Mouse (Mus musculus) ES-Bruce4 (cell line): ENCODE measurements at regions not wholly inside any gene's neighbourhood (a gene's known extent, or its start where the extent isn't known, plus 50 kb on each side); places are given as distances from the start of the nearest gene placed in this dataset.
"Not testable (repeated sequence)": the region's sequence is repeated elsewhere in the genome, so short reads cannot be mapped to it uniquely, and the experiment has no call there.

ENCODE experiments used
- H3K27ac ChIP-seq: 2 replicates; pipeline ENCODE4 v1.5.1; 2012; ENCODE audit warnings: low read length, inconsistent platforms; ENCODE audit not compliant: insufficient read depth
- H3K27me3 ChIP-seq: 2 replicates; pipeline ENCODE4 v1.6.1; 2012; ENCODE audit warnings: mild to moderate bottlenecking, low read length, inconsistent platforms; ENCODE audit not compliant: control insufficient read depth, poor library complexity, insufficient read depth, severe bottlenecking
- H3K36me3 ChIP-seq: 2 replicates; pipeline ENCODE4 v1.6.1; 2012; ENCODE audit warnings: inconsistent platforms, mild to moderate bottlenecking, low read length, moderate library complexity; ENCODE audit not compliant: control insufficient read depth, poor library complexity, insufficient read depth, severe bottlenecking
- H3K4me1 ChIP-seq: one replicate; pipeline ENCODE4 v1.8.1; 2011; ENCODE audit warnings: low read length; ENCODE audit not compliant: control insufficient read depth, insufficient read depth
- H3K4me3 ChIP-seq: 2 replicates; pipeline ENCODE4 v1.5.1; 2011; ENCODE audit warnings: low read depth, mild to moderate bottlenecking, low read length
- H3K9ac ChIP-seq: 2 replicates; pipeline ENCODE4 v1.6.1; 2012; ENCODE audit warnings: low read depth, mild to moderate bottlenecking, inconsistent platforms; ENCODE audit not compliant: poor library complexity, severe bottlenecking
- H3K9me3 ChIP-seq: replicated peaks from 2 replicates; pipeline ENCODE4 v1.6.1; 2012; ENCODE audit warnings: mild to moderate bottlenecking, low read length, inconsistent platforms; ENCODE audit not compliant: control insufficient read depth, poor library complexity, insufficient read depth, severe bottlenecking
- CTCF ChIP-seq: IDR thresholded peaks from one replicate; pipeline ENCODE4 v1.8.1; 2011; ENCODE audit warnings: low read depth, low read length
- EP300 ChIP-seq: IDR thresholded peaks from 2 replicates; pipeline ENCODE4 v1.6.1; 2011; ENCODE audit warnings: low read depth, low read length; ENCODE audit not compliant: insufficient read depth
- POLR2A ChIP-seq: IDR thresholded peaks from one replicate; pipeline ENCODE4 v1.8.1; 2011; ENCODE audit warnings: low read length; ENCODE audit not compliant: insufficient read depth

DNA sequence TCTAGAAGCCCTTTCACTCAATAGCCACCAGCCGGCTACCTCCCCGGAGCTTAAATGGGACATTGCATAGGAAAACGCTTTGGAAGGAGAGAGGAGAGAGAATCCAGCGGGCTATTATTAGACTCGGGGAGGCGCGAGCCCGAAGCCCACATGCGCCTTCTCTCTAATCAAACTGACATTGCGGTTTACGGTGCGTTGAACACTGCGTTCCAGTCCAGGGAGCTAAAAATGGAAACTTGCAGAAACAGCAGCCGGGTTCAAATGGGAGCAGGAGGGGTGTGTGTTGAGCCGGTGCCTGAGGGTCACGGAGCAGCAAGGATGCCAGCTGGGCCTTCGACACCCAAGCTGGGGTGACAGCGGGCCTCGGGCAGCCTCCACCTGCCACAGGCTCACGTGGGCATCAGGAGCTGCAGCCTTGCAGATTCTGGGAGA is 115.1 kb downstream of the Suds3 start:
- no peaks in the 10 kb centered on the region for H3K9me3 ChIP-seq
- H3K9ac ChIP-seq: no peak overlapping the region
- TF ChIP-seq CTCF: no peak
- TF ChIP-seq POLR2A: no peak
- TF ChIP-seq EP300: no peak
- no peaks in the 10 kb centered on the region for H3K27me3 ChIP-seq
- no peaks in the 10 kb centered on the region for H3K36me3 ChIP-seq
- no peak overlapping the region for H3K4me3 ChIP-seq
- H3K27ac ChIP-seq: no peak overlapping the region
- no peaks in the 10 kb centered on the region for H3K4me1 ChIP-seq

DNA sequence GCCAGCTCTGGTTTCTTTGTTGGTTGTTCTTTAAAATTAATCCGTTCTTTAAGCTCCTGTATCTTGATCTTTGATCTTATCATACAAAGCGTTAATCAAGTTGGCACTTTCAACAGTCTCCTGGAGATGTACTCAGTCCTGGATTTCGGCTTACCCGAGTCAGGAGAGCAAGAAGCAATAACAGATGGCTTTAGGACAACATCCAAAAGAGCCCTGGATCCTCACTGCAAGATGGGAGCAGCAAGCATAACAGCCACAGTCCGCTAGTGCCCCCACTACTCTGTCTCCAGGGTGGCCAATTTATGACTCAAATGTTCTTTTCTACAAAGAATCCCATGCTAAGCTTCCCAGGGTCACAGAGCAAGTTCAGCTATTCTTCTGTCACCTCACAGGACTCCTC is 121.4 kb downstream of the Suds3 start:
- no peaks in the 10 kb centered on the region for H3K9me3 ChIP-seq
- no peak overlapping the region for H3K4me3 ChIP-seq
- no peaks in the 10 kb centered on the region for H3K36me3 ChIP-seq
- H3K4me1 ChIP-seq: no peaks in the 10 kb centered on the region
- H3K9ac ChIP-seq: no peak overlapping the region
- H3K27me3 ChIP-seq: no peaks in the 10 kb centered on the region
- no peak overlapping the region for H3K27ac ChIP-seq
- TF ChIP-seq POLR2A (no peak), EP300 (no peak), CTCF (no peak)

DNA sequence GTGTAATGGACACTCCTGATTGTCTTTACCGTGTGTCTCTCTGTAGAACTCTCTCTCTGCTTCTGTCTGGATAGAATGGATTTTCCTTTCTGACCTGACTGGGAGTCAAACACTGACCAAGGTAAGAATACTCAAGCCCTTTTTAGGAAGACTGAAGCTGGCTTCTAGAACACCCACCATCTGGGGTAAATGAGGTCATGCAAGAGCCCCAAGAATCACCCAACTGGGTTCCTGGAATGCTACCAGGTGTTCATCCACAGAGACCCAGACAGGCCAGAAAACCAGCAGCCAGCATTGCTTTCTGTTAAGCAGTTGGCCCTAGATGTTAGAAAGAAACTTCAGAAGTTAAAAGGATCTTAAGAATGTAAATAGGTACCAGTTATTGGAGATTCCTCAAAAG is 122.2 kb downstream of the Suds3 start:
- no peaks in the 10 kb centered on the region for H3K27me3 ChIP-seq
- H3K4me3 ChIP-seq: no peak overlapping the region
- no peaks in the 10 kb centered on the region for H3K36me3 ChIP-seq
- H3K9me3 ChIP-seq: no peaks in the 10 kb centered on the region
- peak overlapping the region; percentile 1; the same call in 1 of the 2 replicates for H3K27ac ChIP-seq
- TF ChIP-seq POLR2A (no peak), CTCF (no peak), EP300 (no peak)
- no peak overlapping the region for H3K9ac ChIP-seq
- H3K4me1 ChIP-seq: no peaks in the 10 kb centered on the region

DNA sequence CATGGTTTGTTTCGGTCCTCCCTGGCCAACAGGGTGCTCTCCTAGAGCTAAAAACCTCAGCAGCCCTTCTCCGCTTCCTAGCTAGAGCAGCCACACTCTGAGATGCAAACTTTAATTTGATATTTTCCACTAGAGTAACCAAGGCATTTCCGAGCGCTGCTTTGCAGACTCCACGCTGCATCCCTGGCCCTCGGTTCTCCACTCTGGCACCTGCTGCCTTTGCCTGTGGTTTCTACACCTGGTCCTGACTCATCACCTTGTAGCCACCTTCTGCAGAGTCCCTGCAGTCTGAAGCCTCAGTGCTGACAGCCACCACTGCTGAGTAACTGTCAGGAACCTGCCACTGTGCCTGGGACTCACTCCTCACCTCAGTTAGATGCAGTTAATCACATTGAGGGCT is 124.5 kb downstream of the Suds3 start:
- H3K36me3 ChIP-seq: no peaks in the 10 kb centered on the region
- no peak overlapping the region for H3K9ac ChIP-seq
- TF ChIP-seq POLR2A: no peak
- no peak for TF ChIP-seq CTCF
- no peak for TF ChIP-seq EP300
- H3K4me3 ChIP-seq: no peak overlapping the region
- H3K27me3 ChIP-seq: no peaks in the 10 kb centered on the region
- no peaks in the 10 kb centered on the region for H3K4me1 ChIP-seq
- H3K27ac ChIP-seq: no peak overlapping the region
- H3K9me3 ChIP-seq: no peaks in the 10 kb centered on the region

DNA sequence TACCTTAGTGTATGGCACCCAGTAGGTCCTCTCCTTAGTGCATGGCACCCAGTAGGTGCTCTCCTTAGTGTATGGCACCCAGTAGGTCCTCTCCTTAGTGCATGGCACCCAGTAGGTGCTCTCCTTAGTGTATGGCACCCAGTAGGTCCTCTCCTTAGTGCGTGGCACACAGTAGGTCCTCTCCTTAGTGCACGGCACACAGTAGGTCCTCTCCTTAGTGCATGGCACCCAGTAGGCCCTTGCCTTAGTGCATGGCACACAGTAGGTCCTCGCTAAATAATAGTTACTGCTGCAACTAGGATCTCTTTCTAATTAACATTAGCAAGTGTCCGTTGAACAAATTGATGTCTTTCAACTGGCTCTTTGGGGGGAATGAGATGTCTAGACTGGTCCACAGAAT is 144.4 kb downstream of the Suds3 start:
- H3K27me3 ChIP-seq, H3K9me3 ChIP-seq, H3K4me3 ChIP-seq, H3K36me3 ChIP-seq, H3K9ac ChIP-seq, H3K4me1 ChIP-seq, H3K27ac ChIP-seq: not testable (repeated sequence)

DNA sequence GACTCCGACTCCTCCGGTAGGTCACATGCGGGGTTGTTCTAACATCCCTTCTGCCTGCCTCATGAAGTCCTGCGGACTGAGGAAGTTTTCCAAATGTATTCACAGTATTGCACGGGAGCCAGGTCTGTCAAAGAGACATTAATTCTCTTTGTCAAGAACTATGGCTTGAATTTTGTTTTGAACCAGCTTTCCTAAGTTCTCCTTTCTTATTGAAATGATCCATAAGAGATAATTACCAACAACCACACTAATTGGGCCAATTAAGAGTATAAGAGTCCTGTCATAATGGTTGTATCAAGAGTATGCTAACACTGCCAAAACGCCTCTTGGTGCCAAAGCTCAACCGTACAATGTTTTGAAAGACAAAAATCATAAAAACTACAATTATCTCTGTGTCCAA is 151.7 kb downstream of the Suds3 start:
- H3K36me3 ChIP-seq: no peaks in the 10 kb centered on the region
- 0 out of 2 replicates have a peak, but pooled peaks cover 2% of the 10 kb centered on the region for H3K9me3 ChIP-seq
- no peak overlapping the region for H3K9ac ChIP-seq
- no peak overlapping the region for H3K4me3 ChIP-seq
- TF ChIP-seq EP300 (no peak), CTCF (no peak), POLR2A (no peak)
- H3K27ac ChIP-seq: no peak overlapping the region
- H3K4me1 ChIP-seq: peaks cover 2% of the 10 kb centered on the region
- H3K27me3 ChIP-seq: no peaks in the 10 kb centered on the region
